Mouse (Mus musculus): ENCODE measurements around the gene Kbtbd6.

DNA sequence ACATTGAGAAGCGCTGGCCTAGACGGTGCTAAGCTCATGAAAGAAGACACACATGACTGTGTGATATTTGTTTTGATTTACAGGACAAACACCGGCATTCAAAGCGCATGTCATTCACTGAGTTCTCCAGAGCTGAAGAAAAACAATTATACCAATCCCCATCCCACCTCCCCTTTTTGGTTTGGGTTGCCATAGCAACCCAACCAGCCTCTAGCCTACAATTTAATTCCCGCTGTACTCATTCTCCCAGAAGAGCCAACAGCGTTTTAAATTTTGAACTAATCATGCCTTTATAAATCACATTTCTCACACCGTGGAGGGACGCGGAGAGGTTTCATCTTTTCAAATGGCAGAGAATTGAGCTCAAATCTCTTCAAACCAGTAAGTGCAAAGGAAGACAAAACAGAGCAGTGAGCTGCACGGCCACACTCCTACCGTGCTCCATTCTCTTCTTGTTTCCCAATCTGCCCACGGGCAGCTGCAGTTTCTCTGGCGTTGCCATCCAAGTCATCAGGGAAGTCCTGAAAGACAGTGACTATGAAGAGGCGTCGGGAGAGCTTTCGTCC, 6.5 kb upstream of the Kbtbd6 start:
- TF ChIP-seq CTCF (IDR thresholded peaks at IDR 0.05; ENCODE audit: low read depth) = no peak
- no peak for TF ChIP-seq EP300 (optimal IDR thresholded peaks at IDR 0.05)
